Mouse (Mus musculus) layer of hippocampus, adult 9-10 months (tissue): ENCODE data around the gene Dnmt3a.
A peak's percentile ranks its signal among the peaks of the same experiment; 100 is the strongest.

Experiments used
- DNase-seq: peaks from one replicate; pipeline ENCODE4 v3.0.0; 2022; ENCODE audit warnings: low spot score

Dnmt3a gene

GRCm38 (mm10) chr12:3884892-3885493, 79.2 kb downstream of the Dnmt3a start:
- DNase-seq, result no peak

DNA sequence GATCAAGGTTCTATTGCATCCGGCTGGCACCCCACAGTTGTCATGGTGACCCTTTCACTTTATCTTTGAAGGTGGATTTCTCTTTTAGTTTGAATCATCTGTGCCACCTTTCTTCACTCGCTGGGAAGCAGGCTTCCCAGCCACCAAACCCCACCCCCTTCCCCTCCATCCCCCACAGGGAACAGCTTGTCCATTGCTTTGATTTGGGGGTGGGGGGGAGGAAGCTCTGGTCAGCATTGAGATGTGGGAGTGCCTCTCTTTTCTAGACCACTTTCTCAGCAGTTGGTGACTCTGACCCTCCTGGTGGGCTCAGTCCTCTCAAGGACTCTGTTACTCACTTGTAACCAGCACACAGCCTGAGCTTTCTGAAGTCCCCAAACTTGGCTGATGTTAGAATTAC, 80.8 kb downstream of the Dnmt3a start:
- DNase-seq, result no peak

GRCm38 (mm10) chr12:3887515-3888325, 81.9 kb downstream of the Dnmt3a start:
- DNase-seq, result peak; percentile 47

- no peak for DNase-seq
These were observed 84.2 kb downstream of the Dnmt3a start for GRCm38 (mm10) chr12:3889875-3890635.

GRCm38 (mm10) chr12:3890753-3891751, 85.2 kb downstream of the Dnmt3a start:
- no peak for DNase-seq

DNA sequence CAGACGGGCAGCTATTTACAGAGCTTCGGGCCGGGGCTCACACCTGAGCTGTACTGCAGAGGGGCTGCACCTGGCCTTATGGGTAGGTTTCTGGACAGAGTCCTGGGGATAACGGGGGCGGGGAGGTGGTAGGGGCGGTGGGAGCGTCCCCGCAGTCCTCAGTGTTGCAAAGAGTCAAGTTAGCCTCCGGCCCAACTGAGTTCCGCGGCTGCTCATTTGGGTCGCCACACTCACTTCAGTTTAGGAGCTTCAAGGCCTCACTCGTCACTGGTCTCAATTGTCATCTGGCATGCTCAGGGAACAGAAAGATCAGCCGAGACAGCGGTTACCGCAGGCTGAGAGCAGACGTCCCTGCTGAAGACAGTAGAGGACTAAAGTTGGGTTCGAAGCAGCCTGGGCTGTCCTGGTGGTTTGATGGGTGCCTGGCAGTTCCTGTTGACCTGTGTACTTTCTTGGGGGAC, 86.0 kb downstream of the Dnmt3a start:
- no peak for DNase-seq

GRCm38 (mm10) chr12:3892240-3893059, 86.6 kb downstream of the Dnmt3a start:
- no peak for DNase-seq

DNA sequence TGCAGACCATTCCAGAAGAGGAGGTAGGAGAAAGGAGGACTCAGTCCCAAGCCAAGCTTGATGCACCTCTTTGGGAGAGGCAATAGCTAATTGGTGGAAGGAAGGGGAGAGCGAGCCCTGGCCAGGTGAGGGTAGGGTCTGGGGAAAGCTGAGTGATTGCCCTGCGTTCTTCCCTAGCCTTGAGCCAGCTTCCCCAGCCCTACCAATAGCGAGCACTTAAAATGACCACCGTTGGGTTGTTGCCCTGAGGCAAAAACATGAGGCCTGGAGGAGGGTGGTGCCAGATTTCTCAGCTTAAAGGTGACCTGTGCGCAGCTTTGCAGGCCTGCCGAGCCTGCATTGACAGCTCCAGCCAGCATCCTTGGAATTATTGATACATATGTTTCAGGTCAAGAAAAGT, 87.5 kb downstream of the Dnmt3a start:
- DNase-seq, result no peak

DNA sequence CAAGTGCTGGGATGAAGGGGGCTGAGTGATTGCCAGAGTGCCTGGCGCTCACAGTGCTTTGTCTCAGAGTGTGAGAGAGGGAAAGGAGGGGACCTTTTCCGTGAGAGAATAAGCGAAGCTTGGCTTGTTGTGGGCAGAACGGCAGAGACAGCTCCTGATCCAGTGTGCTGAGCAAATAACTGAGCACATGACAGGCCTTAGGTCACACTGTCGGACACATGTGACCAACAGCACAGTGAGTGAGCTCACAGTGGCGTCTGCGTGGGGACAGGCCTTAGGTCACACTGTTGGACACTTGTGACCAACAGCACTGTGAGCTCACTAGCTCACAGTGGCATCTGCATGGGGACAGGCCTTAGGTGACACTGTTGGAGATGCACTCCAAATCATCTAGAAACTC, 88.7 kb downstream of the Dnmt3a start:
- DNase-seq, result no peak

- no peak for DNase-seq
These were observed 91.3 kb downstream of the Dnmt3a start for GRCm38 (mm10) chr12:3897057-3897545.

- DNase-seq, result no peak
These were observed 93.0 kb downstream of the Dnmt3a start for GRCm38 (mm10) chr12:3898811-3899210.

DNA sequence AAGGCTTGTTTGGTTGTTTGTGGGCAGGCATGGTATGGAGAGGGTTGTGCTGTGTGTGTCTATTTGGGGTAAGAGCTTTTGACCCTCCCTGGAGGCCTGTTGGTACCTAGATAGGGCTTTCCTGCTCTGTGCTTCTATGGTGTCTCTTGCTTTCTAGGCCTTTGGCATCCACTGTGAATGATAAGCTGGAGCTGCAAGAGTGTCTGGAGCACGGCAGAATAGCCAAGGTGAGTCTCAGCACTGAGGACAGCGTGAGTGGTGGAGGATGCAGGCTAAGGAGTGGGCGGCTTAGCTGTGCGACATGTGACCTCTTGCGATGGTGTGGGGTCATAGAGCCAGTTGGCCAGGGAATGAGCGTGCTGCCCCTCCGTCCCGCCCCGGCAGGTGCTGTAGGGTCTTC, 99.6 kb downstream of the Dnmt3a start:
- DNase-seq, result no peak

- DNase-seq, result no peak
These were observed 100.5 kb downstream of the Dnmt3a start for GRCm38 (mm10) chr12:3906308-3906707.

DNA sequence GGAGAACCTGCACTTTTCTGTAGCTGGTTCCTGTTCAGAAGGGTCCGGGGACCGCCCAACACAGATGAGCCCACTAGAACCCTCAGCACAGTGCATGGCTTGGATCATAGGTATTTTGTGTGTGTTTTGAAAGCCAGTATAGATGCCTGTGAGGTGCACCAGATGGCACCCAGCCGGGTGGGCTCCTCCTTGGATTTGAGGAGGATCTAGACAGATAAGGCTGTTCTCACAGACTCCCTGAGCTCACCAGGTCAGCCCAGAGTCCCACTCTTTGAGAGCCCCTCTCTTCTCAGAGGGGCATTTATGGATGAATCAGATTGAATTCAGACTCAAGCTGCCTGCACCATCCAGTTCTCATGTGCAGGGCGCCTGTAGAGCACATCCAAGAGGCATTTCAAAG, 101.2 kb downstream of the Dnmt3a start:
- no peak for DNase-seq

DNA sequence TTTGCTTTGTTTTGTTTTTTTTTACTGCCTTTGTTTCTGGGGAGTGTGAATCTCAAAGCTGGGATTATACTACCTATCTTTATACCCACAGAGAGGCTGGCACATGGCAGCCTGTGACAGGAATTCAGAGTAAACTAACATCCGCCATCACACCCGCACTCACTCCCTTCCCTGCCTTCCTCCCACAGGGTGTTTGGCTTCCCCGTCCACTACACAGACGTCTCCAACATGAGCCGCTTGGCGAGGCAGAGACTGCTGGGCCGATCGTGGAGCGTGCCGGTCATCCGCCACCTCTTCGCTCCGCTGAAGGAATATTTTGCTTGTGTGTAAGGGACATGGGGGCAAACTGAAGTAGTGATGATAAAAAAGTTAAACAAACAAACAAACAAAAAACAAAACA, 101.6 kb downstream of the Dnmt3a start:
- no peak for DNase-seq

GRCm38 (mm10) chr12:3910466-3911093, 104.8 kb downstream of the Dnmt3a start:
- no peak for DNase-seq

GRCm38 (mm10) chr12:3911831-3912348, 106.1 kb downstream of the Dnmt3a start:
- no peak for DNase-seq

DNA sequence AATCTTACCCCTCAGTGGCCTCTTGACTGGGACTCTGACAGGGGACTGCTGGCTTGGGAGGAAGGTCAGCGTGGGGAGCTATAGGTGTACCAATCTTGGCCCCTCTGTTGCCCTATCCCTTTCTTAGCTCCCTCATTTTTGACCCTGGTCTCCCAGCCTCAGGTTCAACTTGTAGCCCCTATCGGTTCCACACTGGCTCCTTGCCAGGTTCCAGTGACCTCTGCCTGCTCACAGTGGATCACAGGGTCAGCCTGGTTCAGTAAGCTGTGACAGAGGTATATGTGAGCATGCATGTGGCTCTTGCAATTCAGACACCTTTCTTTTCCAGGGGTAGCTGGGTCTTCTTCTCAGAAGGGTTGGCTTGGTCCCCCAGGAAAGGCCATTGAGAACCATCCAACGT, 110.0 kb downstream of the Dnmt3a start:
- DNase-seq, result no peak

DNA sequence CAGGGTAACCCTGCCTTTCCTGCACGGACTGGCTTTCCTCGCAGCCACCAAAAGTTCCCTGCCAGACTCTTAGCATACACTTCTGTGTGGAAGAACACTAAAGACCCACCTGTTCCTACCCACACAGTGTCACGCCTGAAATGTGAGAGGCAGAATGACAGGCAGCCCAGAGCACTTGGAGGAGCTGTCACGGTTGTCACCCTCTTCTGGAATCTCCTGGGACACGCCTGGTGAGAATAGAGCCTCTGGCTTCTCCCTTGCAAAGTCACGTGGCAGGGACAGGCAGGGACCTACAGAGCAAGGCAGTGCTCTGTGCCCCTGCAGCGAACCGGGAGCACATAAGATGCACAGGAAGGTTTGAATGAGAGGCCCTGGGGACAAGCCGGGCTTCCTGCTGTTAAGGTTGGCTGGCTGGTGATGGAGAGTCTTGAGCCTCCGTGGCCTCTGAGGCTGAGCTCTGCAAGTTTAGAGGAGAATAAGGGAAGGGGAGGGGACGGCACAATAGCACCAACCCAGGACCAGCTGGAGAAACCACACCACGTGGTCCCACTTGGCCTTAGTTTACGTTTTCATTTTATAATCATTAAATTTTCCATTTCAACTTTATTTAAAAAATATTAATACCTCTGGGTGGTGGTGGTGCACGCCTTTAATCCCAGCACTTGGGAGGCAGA, 112.0 kb downstream of the Dnmt3a start:
- no peak for DNase-seq
